Mouse (Mus musculus) hematopoietic stem cell, adult 5-6 weeks (primary cell): Measurements from ENCODE around the gene Zfp982. TPM values are rescaled to one million over a fixed set of nuclear protein-coding genes. Genes with fewer than 3 reads are reported as not detected.
"Not testable (repeated sequence)": the region's sequence is repeated elsewhere in the genome, so short reads cannot be mapped to it uniquely, and the experiment has no call there.

Experiments
- ATAC-seq, 2 experiments: fragments of 125-278 bp in 1 of 2; replicated peaks in 1 of 2; 2 replicates each; pipeline ENCODE4 v1.8.0; 2016 to 2017; ENCODE audit warnings: inconsistent platforms in 2 of 2, mild to moderate bottlenecking in 2 of 2, moderate number of reproducible peaks in 2 of 2, low read depth in 1 of 2, moderate TSS enrichment in 1 of 2; ENCODE audit not compliant: low FRiP score in 2 of 2, poor library complexity in 2 of 2, severe bottlenecking in 2 of 2, insufficient read depth in 1 of 2, low TSS enrichment in 1 of 2
- total RNA-seq: library from RNA; stranded (forward); fragments of 172-1452, 232-1000 nt; gene quantifications from 2 replicates; pipeline ENCODE4 v1.2.3, GENCODE M21; 2017

Gene Zfp982
- total RNA-seq, 1 experiment from 2014 or later, result 26.9 TPM

DNA sequence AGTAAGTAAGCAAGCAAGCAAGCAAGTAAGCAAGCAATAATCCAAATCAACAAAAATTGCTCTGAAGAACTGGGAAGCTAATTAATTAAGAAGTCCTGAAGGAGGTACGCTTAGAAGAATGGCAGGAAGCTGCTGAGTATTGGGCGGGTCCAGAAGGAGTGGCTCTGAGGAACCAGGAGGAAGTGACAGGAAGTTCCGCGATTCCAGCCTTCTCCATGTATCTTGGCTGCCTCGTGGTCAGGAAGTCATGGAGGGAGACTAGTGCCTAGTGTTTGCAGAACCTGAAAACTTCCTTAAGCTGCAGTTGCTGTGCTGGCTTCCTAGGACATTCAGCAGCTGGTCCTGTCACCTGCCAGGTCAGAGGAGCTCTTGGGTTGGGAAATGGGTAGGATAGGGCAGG is 60.9 kb downstream of the Zfp982 start, which contains the start of gene Zfp985:
TSS of gene Zfp985 (plus strand) at position 207 of the 400 bp plus-strand sequence.
- not testable (repeated sequence) for ATAC-seq

DNA sequence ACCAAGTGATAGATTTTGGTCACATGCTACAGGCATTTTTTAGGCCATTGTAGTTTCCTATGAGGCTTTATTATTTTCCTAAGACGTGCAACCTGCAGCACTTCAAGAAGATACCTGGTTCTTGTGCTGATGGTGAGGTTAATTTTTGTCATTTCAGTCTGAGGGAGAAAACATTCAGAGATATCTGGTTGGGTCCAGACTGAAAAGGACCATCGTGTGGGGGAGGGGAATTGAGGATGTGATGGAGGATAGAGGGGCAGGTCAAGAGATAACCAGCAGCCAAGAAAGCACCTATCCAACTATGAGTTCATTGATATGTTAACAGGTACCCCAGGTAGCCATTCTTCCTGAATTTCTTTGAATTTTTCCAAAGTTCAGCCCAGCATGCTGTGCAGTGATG is 62.1 kb downstream of the Zfp982 start:
- not testable (repeated sequence) for ATAC-seq

DNA sequence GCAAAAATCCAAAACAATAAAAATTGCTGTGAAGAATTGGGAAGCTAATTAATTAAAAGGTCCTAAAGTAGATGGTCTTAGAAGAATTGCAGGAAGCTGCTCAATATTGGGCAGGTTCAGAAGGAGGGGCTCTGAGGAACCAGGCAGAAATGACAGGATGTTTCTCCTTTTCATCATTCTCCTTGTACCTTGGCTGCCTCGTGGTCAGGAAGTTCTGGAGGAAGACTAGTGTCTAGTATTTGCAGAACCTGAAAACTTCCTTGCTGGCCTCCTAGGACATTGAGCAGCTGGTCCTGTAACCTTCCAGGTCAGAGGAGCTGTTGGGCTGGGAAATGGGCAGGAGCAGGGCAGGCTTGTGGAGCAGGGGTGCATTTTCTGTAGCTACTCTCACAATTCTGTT is 64.7 kb downstream of the Zfp982 start:
- not testable (repeated sequence) for ATAC-seq

DNA sequence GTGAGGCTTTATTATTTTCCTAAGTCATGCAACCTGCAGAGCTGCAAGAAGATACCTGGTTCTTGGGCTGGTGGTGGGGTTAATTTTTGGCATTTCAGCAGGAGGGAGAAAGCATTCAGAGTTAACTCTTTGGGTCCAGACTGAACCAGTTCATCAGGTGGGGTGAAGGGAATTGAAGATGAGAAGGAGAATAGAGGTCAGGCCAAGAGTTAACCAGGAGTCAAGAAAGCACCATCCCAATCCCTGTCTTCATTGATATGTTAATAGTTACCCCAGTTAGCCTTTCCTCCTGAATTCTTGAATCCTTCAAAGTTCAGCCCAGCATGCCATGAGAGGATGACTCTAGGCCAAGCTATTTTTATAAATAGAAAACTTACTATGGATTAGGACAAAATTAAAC is 65.8 kb downstream of the Zfp982 start:
- ATAC-seq, result not testable (repeated sequence)

DNA sequence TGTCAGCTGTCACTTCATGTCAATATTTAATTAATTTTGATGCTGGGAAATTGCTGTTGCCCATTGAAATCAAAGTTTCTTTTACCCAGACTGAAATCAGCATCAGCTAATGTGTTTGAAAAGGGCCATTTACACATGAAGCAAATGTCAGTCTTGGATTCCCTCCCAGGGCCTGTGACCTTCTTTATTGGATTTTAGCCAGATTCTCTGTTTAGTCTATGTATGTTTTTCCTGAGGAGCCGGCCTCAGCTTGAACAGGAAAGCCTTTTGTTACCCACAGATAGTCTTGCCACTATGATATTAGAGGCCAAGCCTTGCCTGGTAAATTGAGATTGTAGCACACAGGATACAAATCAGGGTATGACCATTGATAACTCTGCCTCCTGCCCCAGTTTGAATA is 66.9 kb downstream of the Zfp982 start:
- not testable (repeated sequence) for ATAC-seq

Other genes with a start within 250 kb of the Zfp982 start
- 0.31 and 0.45 TPM in 2 replicates for gene Zfp988, start 186.7 kb upstream of the Zfp982 start, total RNA-seq
- not detected in 2 replicates for gene Zfp978, start 131.1 kb upstream of the Zfp982 start, total RNA-seq
- gene Gm16503, start 47.8 kb downstream of the Zfp982 start, total RNA-seq, result 2.8 and 4.3 TPM in 2 replicates
- 0.60 and 1.1 TPM in 2 replicates for gene Zfp985, start 60.9 kb downstream of the Zfp982 start, total RNA-seq
- 7.6 and 13.1 TPM in 2 replicates for gene Zfp979, start 150.1 kb downstream of the Zfp982 start, total RNA-seq
- gene Zfp534, start 210.1 kb downstream of the Zfp982 start, total RNA-seq, result 0.69 and 1.0 TPM in 2 replicates